Mouse (Mus musculus): ENCODE results near the gene Grik3. TPM values are rescaled to one million over a fixed set of nuclear protein-coding genes. Genes with fewer than 3 reads are reported as not detected.

Gene Grik3
- polyA plus RNA-seq, 2 experiments, result 0.61 to 1.9 TPM

GRCm38 (mm10) chr4:125456506-125456905 lies 34.0 kb upstream of the Grik3 start:
- 57% methylated on average over 5 of the region's 5 CpGs for WGBS
- no peak overlapping the region for H3K27ac ChIP-seq (replicated peaks; ENCODE audit: low read depth, low read length)
- no peak for ATAC-seq (ENCODE audit: low FRiP score, low read depth)
- H3K36me3 ChIP-seq (ENCODE audit: control insufficient read depth, insufficient read depth, low read length), result no peaks in the 10 kb centered on the region
- H3K9me3 ChIP-seq (ENCODE audit: control insufficient read depth, low read length), result no peaks in the 10 kb centered on the region
- no peak for TF ChIP-seq POLR2A (IDR thresholded peaks at IDR 0.05; ENCODE audit: borderline replicate concordance, extremely low read depth, insufficient read depth, insufficient read length)
- H3K4me1 ChIP-seq (ENCODE audit: control insufficient read depth, insufficient read depth, low read length), result no peaks in the 10 kb centered on the region
- H3K27me3 ChIP-seq (ENCODE audit: control insufficient read depth, insufficient read depth, low read length), result no peaks in the 10 kb centered on the region
- H3K9ac ChIP-seq (ENCODE audit: low read depth, low read length, severe bottlenecking), result no peak overlapping the region
- no peak for DNase-seq (ENCODE audit: low spot score)
- H3K4me3 ChIP-seq (replicated peaks; ENCODE audit: low read length), result no peak overlapping the region
- H3K4me2 ChIP-seq (replicated peaks; ENCODE audit: low read depth, low read length, severe bottlenecking), result no peak overlapping the region

GRCm38 (mm10) chr4:125457152-125458093 lies 33.1 kb upstream of the Grik3 start:
- DNase-seq (ENCODE audit: low spot score) (no peak), ATAC-seq (ENCODE audit: low FRiP score, low read depth) (no peak)
- Histone ChIP-seq H3K9ac (ENCODE audit: low read depth, low read length, severe bottlenecking) (no peak overlapping the region), H3K4me3 (replicated peaks; ENCODE audit: low read length) (no peak overlapping the region), H3K4me2 (replicated peaks; ENCODE audit: low read depth, low read length, severe bottlenecking) (no peak overlapping the region), H3K36me3 (ENCODE audit: control insufficient read depth, insufficient read depth, low read length) (no peaks in the 10 kb centered on the region), H3K27me3 (ENCODE audit: control insufficient read depth, insufficient read depth, low read length) (no peaks in the 10 kb centered on the region), H3K27ac (replicated peaks; ENCODE audit: low read depth, low read length) (no peak overlapping the region), H3K9me3 (ENCODE audit: control insufficient read depth, low read length) (no peaks in the 10 kb centered on the region), H3K4me1 (ENCODE audit: control insufficient read depth, insufficient read depth, low read length) (no peaks in the 10 kb centered on the region)
- WGBS, result 20% methylated on average over 11 of the region's 11 CpGs
- no peak for TF ChIP-seq POLR2A (IDR thresholded peaks at IDR 0.05; ENCODE audit: borderline replicate concordance, extremely low read depth, insufficient read depth, insufficient read length)

GRCm38 (mm10) chr4:125459791-125460190 lies 30.7 kb upstream of the Grik3 start:
- ATAC-seq (ENCODE audit: low FRiP score, low read depth), result no peak
- H3K4me1 ChIP-seq (ENCODE audit: control insufficient read depth, insufficient read depth, low read length), result no peaks in the 10 kb centered on the region
- WGBS, result 64% methylated on average over 9 of the region's 9 CpGs
- no peak for DNase-seq (ENCODE audit: low spot score)
- no peak overlapping the region for H3K4me2 ChIP-seq (replicated peaks; ENCODE audit: low read depth, low read length, severe bottlenecking)
- H3K9me3 ChIP-seq (ENCODE audit: control insufficient read depth, low read length), result no peaks in the 10 kb centered on the region
- no peak overlapping the region for H3K27ac ChIP-seq (replicated peaks; ENCODE audit: low read depth, low read length)
- TF ChIP-seq POLR2A (IDR thresholded peaks at IDR 0.05; ENCODE audit: borderline replicate concordance, extremely low read depth, insufficient read depth, insufficient read length), result no peak
- no peaks in the 10 kb centered on the region for H3K27me3 ChIP-seq (ENCODE audit: control insufficient read depth, insufficient read depth, low read length)
- no peaks in the 10 kb centered on the region for H3K36me3 ChIP-seq (ENCODE audit: control insufficient read depth, insufficient read depth, low read length)
- H3K4me3 ChIP-seq (replicated peaks; ENCODE audit: low read length), result no peak overlapping the region
- no peak overlapping the region for H3K9ac ChIP-seq (ENCODE audit: low read depth, low read length, severe bottlenecking)

GRCm38 (mm10) chr4:125469711-125470372 lies 20.7 kb upstream of the Grik3 start:
- no peak overlapping the region for H3K9ac ChIP-seq (ENCODE audit: low read depth, low read length, severe bottlenecking)
- no peak overlapping the region for H3K4me2 ChIP-seq (replicated peaks; ENCODE audit: low read depth, low read length, severe bottlenecking)
- H3K36me3 ChIP-seq (ENCODE audit: control insufficient read depth, insufficient read depth, low read length), result no peaks in the 10 kb centered on the region
- ATAC-seq (ENCODE audit: low FRiP score, low read depth), result no peak
- no peaks in the 10 kb centered on the region for H3K27me3 ChIP-seq (ENCODE audit: control insufficient read depth, insufficient read depth, low read length)
- H3K27ac ChIP-seq (replicated peaks; ENCODE audit: low read depth, low read length), result no peak overlapping the region
- H3K4me3 ChIP-seq (replicated peaks; ENCODE audit: low read length), result no peak overlapping the region
- DNase-seq (ENCODE audit: low spot score), result no peak
- TF ChIP-seq POLR2A (IDR thresholded peaks at IDR 0.05; ENCODE audit: borderline replicate concordance, extremely low read depth, insufficient read depth, insufficient read length), result no peak
- H3K4me1 ChIP-seq (ENCODE audit: control insufficient read depth, insufficient read depth, low read length), result no peaks in the 10 kb centered on the region
- WGBS, result 39% methylated on average over 11 of the region's 11 CpGs
- H3K9me3 ChIP-seq (ENCODE audit: control insufficient read depth, low read length), result no peaks in the 10 kb centered on the region

- Histone ChIP-seq H3K9ac (ENCODE audit: low read depth, low read length, severe bottlenecking) (no peak overlapping the region), H3K4me3 (replicated peaks; ENCODE audit: low read length) (no peak overlapping the region), H3K27me3 (ENCODE audit: control insufficient read depth, insufficient read depth, low read length) (peaks cover 11% of the 10 kb centered on the region; the same call in 1 of the 2 replicates), H3K27ac (replicated peaks; ENCODE audit: low read depth, low read length) (no peak overlapping the region), H3K9me3 (ENCODE audit: control insufficient read depth, low read length) (no peaks in the 10 kb centered on the region), H3K36me3 (ENCODE audit: control insufficient read depth, insufficient read depth, low read length) (no peaks in the 10 kb centered on the region), H3K4me1 (ENCODE audit: control insufficient read depth, insufficient read depth, low read length) (no peaks in the 10 kb centered on the region), H3K4me2 (replicated peaks; ENCODE audit: low read depth, low read length, severe bottlenecking) (no peak overlapping the region)
- no peak for TF ChIP-seq POLR2A (IDR thresholded peaks at IDR 0.05; ENCODE audit: borderline replicate concordance, extremely low read depth, insufficient read depth, insufficient read length)
- 81% methylated on average over 4 of the region's 4 CpGs for WGBS
- ATAC-seq (ENCODE audit: low FRiP score, low read depth), result no peak
- DNase-seq (ENCODE audit: low spot score), result no peak
Measured at GRCm38 (mm10) chr4:125474903-125475302, 15.6 kb upstream of the Grik3 start.
